19 mouse cellular contexts compared by ENCODE assay signal in the genomic region with DNA sequence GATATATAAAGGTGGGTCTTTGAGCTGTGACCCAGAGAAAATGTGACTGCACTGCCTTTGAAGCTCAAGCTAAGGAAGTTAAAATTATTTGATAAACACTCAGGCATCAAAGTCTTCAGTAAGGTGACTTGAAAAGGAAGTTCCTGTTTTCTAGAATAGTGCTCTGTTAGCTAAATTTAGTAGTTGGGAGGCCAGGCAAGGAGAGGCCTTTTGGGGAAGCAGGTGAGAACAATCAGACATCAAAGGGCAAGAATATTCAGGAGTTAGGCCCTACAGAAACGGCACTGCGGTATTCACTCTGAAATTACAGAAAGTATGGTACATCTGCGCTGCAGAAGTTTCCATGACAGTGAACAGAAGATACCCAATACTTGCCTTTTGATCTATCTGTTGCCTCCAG. TPM values are rescaled to one million over a fixed set of nuclear protein-coding genes. Genes with fewer than 3 reads are reported as not detected.
DNase-seq lines count a peak whose midpoint lies in the region; ATAC-seq lines count a peak whose summit lies in the region.
"Had no signal": no experiment of that assay in that cellular context is flagged by ENCODE, and none has a peak within 500 bp of the region (broad histone marks: within the 10 kb centered on the region; RNA-seq: fewer than 3 reads in every experiment).

No protein-coding gene starts in this region.

- no peak overlapping the region for H3K27ac ChIP-seq in forebrain, embryonic 11.5 days (ENCODE audit: low read depth, low read length)
- no peak overlapping the region for H3K27ac ChIP-seq in forebrain, embryonic 13.5 days
- H3K27ac ChIP-seq: embryonic facial prominence, embryonic 10.5 days; heart, embryonic 13.5 days; hindbrain, embryonic 14.5 days had no signal

- no peak overlapping the region for H3K4me2 ChIP-seq in forebrain, embryonic 11.5 days (ENCODE audit: low read depth, low read length, severe bottlenecking)
- H3K4me2 ChIP-seq in forebrain, embryonic 13.5 days: no peak overlapping the region
- H3K4me2 ChIP-seq: heart, embryonic 13.5 days; hindbrain, embryonic 14.5 days; liver, embryonic 11.5 days had no signal

- H3K4me3 ChIP-seq in forebrain, embryonic 11.5 days (ENCODE audit: low read depth, low read length): no peak overlapping the region
- H3K4me3 ChIP-seq in forebrain, embryonic 13.5 days: no peak overlapping the region
- H3K4me3 ChIP-seq: embryonic facial prominence, embryonic 10.5 days; heart, embryonic 13.5 days had no signal

- 91% methylated on average over 3 of the region's 3 CpGs for WGBS in forebrain, embryonic 11.5 days
- 90% methylated on average over 3 of the region's 3 CpGs for WGBS in forebrain, embryonic 13.5 days

- no peaks in the 10 kb centered on the region for H3K9me3 ChIP-seq in forebrain, embryonic 11.5 days (ENCODE audit: control insufficient read depth, low read length)
- no peaks in the 10 kb centered on the region for H3K9me3 ChIP-seq in forebrain, embryonic 13.5 days (replicated peaks)
- H3K9me3 ChIP-seq: embryonic facial prominence, embryonic 10.5 days; heart, embryonic 13.5 days had no signal

- H3K9ac ChIP-seq in forebrain, embryonic 11.5 days (ENCODE audit: low read length): no peak overlapping the region
- no peak overlapping the region for H3K9ac ChIP-seq in forebrain, embryonic 13.5 days
- H3K9ac ChIP-seq: heart, embryonic 13.5 days; hindbrain, embryonic 14.5 days had no signal

- H3K27me3 ChIP-seq in forebrain, embryonic 11.5 days (ENCODE audit: control insufficient read depth, insufficient read depth, low read length): no peaks in the 10 kb centered on the region
- H3K27me3 ChIP-seq in forebrain, embryonic 13.5 days: no peaks in the 10 kb centered on the region
- H3K27me3 ChIP-seq: heart, embryonic 13.5 days had no signal

- no peaks in the 10 kb centered on the region for H3K36me3 ChIP-seq in forebrain, embryonic 11.5 days (ENCODE audit: control insufficient read depth, insufficient read depth, low read length)
- no peaks in the 10 kb centered on the region for H3K36me3 ChIP-seq in forebrain, embryonic 13.5 days (ENCODE audit: poor library complexity, severe bottlenecking)
- H3K36me3 ChIP-seq: embryonic facial prominence, embryonic 10.5 days; heart, embryonic 13.5 days had no signal

- ATAC-seq in common myeloid progenitor, adult 5-6 weeks (replicated peaks; ENCODE audit: low read depth, poor library complexity, severe bottlenecking): peak; percentile 46
- peak; percentile 64; the same call in 1 of the 2 replicates for ATAC-seq in neutrophil, adult 5-6 weeks (ENCODE audit: extremely low read depth, insufficient number of reproducible peaks, low FRiP score, poor library complexity, severe bottlenecking)
- no peak for ATAC-seq in forebrain, embryonic 11.5 days (replicated peaks; ENCODE audit: low FRiP score)
- no peak for ATAC-seq in forebrain, embryonic 13.5 days

- H3K4me1 ChIP-seq in forebrain, embryonic 11.5 days (replicated peaks; ENCODE audit: control insufficient read depth, insufficient read depth, low read length): no peaks in the 10 kb centered on the region
- H3K4me1 ChIP-seq in forebrain, embryonic 13.5 days: no peaks in the 10 kb centered on the region
- H3K4me1 ChIP-seq: embryonic facial prominence, embryonic 10.5 days had no signal

- peak; percentile 52 for DNase-seq in A20 (ENCODE audit: low read depth, low spot score)
- DNase-seq in CD4-positive, CD25-positive, alpha-beta regulatory T cell, adult 2 months (ENCODE audit: low read depth, low spot score): peak; percentile 64
- no peak for DNase-seq in forebrain, embryonic 11.5 days (ENCODE audit: low spot score)
- no peak for DNase-seq in adrenal gland, postnatal 36 days
- DNase-seq: cerebellum, adult 18-20 months; kidney, adult 18-20 months; right cerebral cortex, postnatal 14 days had no signal

RNA-seq across cellular contexts. Expression of a gene that starts 34.5 kb away (rescaled TPM):
- total RNA-seq in common myeloid progenitor, adult 5-6 weeks (2017): 49.4 and 52.1 TPM in 2 replicates
- total RNA-seq in neutrophil, adult 5-6 weeks (2017): 101 and 115 TPM in 2 replicates
- 19.1 and 20.8 TPM in 2 replicates for polyA plus RNA-seq in forebrain, embryonic 11.5 days (2014; fragmentation: Nextera tagmentation; extraction: Ambion mirVana)
- 9.9 and 10.9 TPM in 2 replicates for polyA plus RNA-seq in forebrain, embryonic 13.5 days (2015; fragmentation: Nextera tagmentation; extraction: Ambion mirVana)
- total RNA-seq in adrenal gland, postnatal 36 days (2021): 10 to 100 TPM; 58.3 to 64.6 TPM

RNA-seq across cellular contexts. Expression of a gene that starts 40.3 kb away (rescaled TPM):
- not detected in 2 replicates for total RNA-seq in common myeloid progenitor, adult 5-6 weeks (2017)
- not detected in 2 replicates for total RNA-seq in neutrophil, adult 5-6 weeks (2017)
- polyA plus RNA-seq in forebrain, embryonic 11.5 days (2014; fragmentation: Nextera tagmentation; extraction: Ambion mirVana): not detected in 2 replicates
- polyA plus RNA-seq in forebrain, embryonic 13.5 days (2015; fragmentation: Nextera tagmentation; extraction: Ambion mirVana): not detected in 2 replicates
- total RNA-seq in adrenal gland, postnatal 36 days (2021): not detected
- total RNA-seq: gastrocnemius, postnatal 4 days; left cerebral cortex, postnatal 25 days had no signal
- polyA plus RNA-seq: embryonic facial prominence, embryonic 10.5 days; heart, embryonic 13.5 days; hindbrain, embryonic 14.5 days; large intestine, adult 2 months; liver, embryonic 11.5 days; lung, embryonic 16.5 days; stomach, embryonic 16.5 days had no signal

RNA-seq across cellular contexts. Expression of a gene that starts 52.7 kb away (rescaled TPM):
- 11.0 and 16.9 TPM in 2 replicates for total RNA-seq in common myeloid progenitor, adult 5-6 weeks (2017)
- 0.74 and 1.6 TPM in 2 replicates for total RNA-seq in neutrophil, adult 5-6 weeks (2017)
- polyA plus RNA-seq in forebrain, embryonic 11.5 days (2014; fragmentation: Nextera tagmentation; extraction: Ambion mirVana): 16.4 and 18.1 TPM in 2 replicates
- polyA plus RNA-seq in forebrain, embryonic 13.5 days (2015; fragmentation: Nextera tagmentation; extraction: Ambion mirVana): 19.9 and 20.5 TPM in 2 replicates
- total RNA-seq in adrenal gland, postnatal 36 days (2021): 10 to 100 TPM; 10.5 to 12.3 TPM

Comparison
In these comparisons a context has a peak if more than half of its experiments do, and no peak if none do; other contexts are left out.
1. DNase-seq: peak in A20 (single experiment) and CD4-positive, CD25-positive, alpha-beta regulatory T cell, adult 2 months (single experiment); none in forebrain, embryonic 11.5 days (single experiment) and adrenal gland, postnatal 36 days (0 of 2).
2. ATAC-seq: peak in common myeloid progenitor, adult 5-6 weeks (single experiment) and neutrophil, adult 5-6 weeks (single experiment); none in forebrain, embryonic 11.5 days (single experiment) and forebrain, embryonic 13.5 days (single experiment).